Mouse (Mus musculus) kidney, postnatal 0 days (tissue): ENCODE measurements around the gene Clasp1. TPM values are rescaled to one million over a fixed set of nuclear protein-coding genes. Genes with fewer than 3 reads are reported as not detected.
A peak's percentile ranks its signal among the peaks of the same experiment; 100 is the strongest.

Experiments used
- ATAC-seq: fragments of 200-750 bp; cut with Nextera tagmentation; replicated peaks from 2 replicates; pipeline ENCODE4 v1.8.0; 2017; ENCODE audit warnings: low read depth, moderate number of reproducible peaks, moderate TSS enrichment, moderate library complexity; ENCODE audit not compliant: low FRiP score
- DNase-seq: peaks from one replicate; pipeline ENCODE4 v3.0.0-alpha.2; 2016; ENCODE audit warnings: low spot score
- H3K27ac ChIP-seq: fragments of 300-500 bp; sonication (generic); 2 replicates; pipeline ENCODE4 v1.5.1; 2014; ENCODE audit warnings: mild to moderate bottlenecking
- H3K27me3 ChIP-seq: fragments of 300-500 bp; sonication (generic); 2 replicates; pipeline ENCODE4 v1.6.1; 2014; ENCODE audit warnings: low read length, mixed read lengths; ENCODE audit not compliant: insufficient read depth
- H3K36me3 ChIP-seq: fragments of 300-500 bp; sonication (generic); 2 replicates; pipeline ENCODE4 v1.6.1; 2014; ENCODE audit warnings: low read length, mixed read lengths; ENCODE audit not compliant: insufficient read depth
- H3K4me1 ChIP-seq: fragments of 300-500 bp; sonication (generic); replicated peaks from 2 replicates; pipeline ENCODE4 v1.6.1; 2014; ENCODE audit warnings: antibody characterized with exemption, low read length, mixed read lengths; ENCODE audit not compliant: insufficient read depth
- H3K4me2 ChIP-seq: fragments of 300-500 bp; sonication (generic); 2 replicates; pipeline ENCODE4 v1.6.1; 2014; ENCODE audit warnings: mild to moderate bottlenecking, low read length, moderate library complexity, mixed read lengths
- H3K4me3 ChIP-seq: fragments of 300-500 bp; sonication (generic); replicated peaks from 2 replicates; pipeline ENCODE4 v1.5.1; 2014; ENCODE audit warnings: low read depth, low read length
- H3K9ac ChIP-seq: fragments of 300-500 bp; sonication (generic); 2 replicates; pipeline ENCODE4 v1.6.1; 2014; ENCODE audit warnings: low read depth, low read length
- H3K9me3 ChIP-seq: fragments of 300-500 bp; sonication (generic); replicated peaks from 2 replicates; pipeline ENCODE4 v1.6.1; 2016; ENCODE audit warnings: low read length, inconsistent platforms, mixed read lengths
- CTCF ChIP-seq: IDR thresholded peaks from 2 replicates; pipeline ENCODE4 v1.5.1; 2016; ENCODE audit warnings: antibody characterized with exemption, low read depth, mild to moderate bottlenecking, moderate library complexity
- WGBS: fragments of 180-500 bp; shearing (Covaris S2); extraction: QIAGEN DNeasy Blood & Tissue Kit; methylation state at CpG from one replicate; pipeline ENCODE4 v1.1.7; 2014; 5-methylcytosine and 5-hydroxymethylcytosine counted together
- polyA plus RNA-seq: library from polyadenylated mRNA; unstranded; fragments of >200 nt; fragmentation: Nextera tagmentation; extraction: Ambion mirVana; gene quantifications from 2 replicates; pipeline ENCODE4 v1.2.1, GENCODE M21; 2015

The Clasp1 gene
- polyA plus RNA-seq, 1 experiment from 2014 or later = 16.5 TPM

DNA sequence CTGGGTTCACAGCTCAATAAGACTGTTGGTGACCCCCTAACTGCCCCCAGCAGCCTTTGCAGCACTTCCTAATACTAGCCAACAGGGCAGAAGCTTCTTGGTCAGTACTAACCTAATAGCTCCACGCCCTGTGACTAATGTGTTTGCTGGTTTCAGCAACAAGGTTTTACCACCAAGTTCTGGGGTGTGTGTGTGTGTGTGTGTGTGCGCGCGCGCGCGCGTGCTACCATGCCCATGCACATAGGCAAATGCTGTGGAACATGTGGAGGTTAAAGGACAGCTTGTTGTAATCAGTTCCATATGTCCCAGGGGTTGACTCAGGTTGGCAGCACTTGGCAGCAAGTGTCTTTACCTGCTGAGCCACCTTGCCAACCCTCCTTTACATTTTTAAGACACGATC, 105.7 kb downstream of the Clasp1 start:
- Histone ChIP-seq H3K27me3 (no peaks in the 10 kb centered on the region), H3K4me1 (no peaks in the 10 kb centered on the region), H3K4me2 (no peak overlapping the region), H3K9me3 (no peaks in the 10 kb centered on the region), H3K36me3 (0 out of 2 replicates have a peak, but pooled peaks cover 6% of the 10 kb centered on the region), H3K27ac (no peak overlapping the region), H3K4me3 (no peak overlapping the region), H3K9ac (no peak overlapping the region)
- DNase-seq (no peak), ATAC-seq (no peak)
- no peak for TF ChIP-seq CTCF
- 99% methylated on average over 9 of the region's 9 CpGs for WGBS

DNA sequence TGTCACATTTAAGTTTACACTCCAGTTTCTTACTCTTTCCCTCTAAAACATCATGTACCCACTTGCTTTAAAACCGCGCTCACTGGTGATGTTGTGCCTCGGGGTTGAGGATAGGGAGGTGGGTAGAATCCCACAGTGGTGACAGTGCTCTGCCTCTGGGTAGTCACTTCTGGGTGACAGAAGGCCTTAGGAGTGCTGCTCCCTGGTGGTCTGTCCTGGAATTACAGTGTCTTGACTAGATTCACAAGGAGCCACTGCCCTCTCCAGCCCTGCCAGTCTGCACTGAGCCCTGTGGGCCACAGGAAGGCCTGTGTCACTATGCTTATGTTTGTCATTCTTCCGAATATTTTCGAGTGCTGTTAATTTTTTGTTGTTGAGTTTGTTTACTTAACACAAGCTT, 109.5 kb downstream of the Clasp1 start:
- Histone ChIP-seq H3K4me1 (no peaks in the 10 kb centered on the region), H3K9me3 (no peaks in the 10 kb centered on the region), H3K27me3 (no peaks in the 10 kb centered on the region), H3K9ac (no peak overlapping the region), H3K36me3 (peaks cover 27% of the 10 kb centered on the region), H3K4me3 (no peak overlapping the region), H3K27ac (no peak overlapping the region), H3K4me2 (no peak overlapping the region)
- TF ChIP-seq CTCF = peak; percentile 84
- DNase-seq = peak; percentile 77
- peak; percentile 80; the same call in 1 of the 2 replicates for ATAC-seq
- whole genome bisulfite sequencing = 76% methylated on average over 5 of the region's 5 CpGs

DNA sequence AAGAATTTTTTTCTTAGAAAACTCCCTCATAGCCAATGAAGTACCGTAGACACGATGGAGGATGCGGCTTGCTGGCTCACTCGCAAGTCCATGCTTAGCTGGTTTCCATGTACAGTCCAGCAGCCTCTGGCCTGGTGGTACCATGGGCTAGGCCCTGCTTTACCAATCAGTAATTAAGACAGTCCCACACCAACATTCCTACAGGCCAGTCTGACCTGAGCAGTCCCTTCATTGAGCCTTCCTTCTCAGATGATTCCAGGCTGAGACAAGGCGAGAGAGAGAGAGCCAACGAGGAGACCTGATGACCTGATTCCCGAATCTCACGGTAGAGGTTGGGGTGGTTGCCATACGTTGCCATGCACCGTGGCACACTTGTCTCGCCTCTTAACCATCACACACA, 111.7 kb downstream of the Clasp1 start:
- Histone ChIP-seq H3K4me3 (no peak overlapping the region), H3K4me2 (no peak overlapping the region), H3K36me3 (peaks cover 43% of the 10 kb centered on the region), H3K27me3 (no peaks in the 10 kb centered on the region), H3K9me3 (no peaks in the 10 kb centered on the region), H3K9ac (no peak overlapping the region), H3K27ac (no peak overlapping the region), H3K4me1 (no peaks in the 10 kb centered on the region)
- WGBS = 92% methylated on average over 11 of the region's 11 CpGs
- no peak for DNase-seq
- ATAC-seq = no peak
- no peak for TF ChIP-seq CTCF

GRCm38 (mm10) chr1:118501691-118502090, 112.8 kb downstream of the Clasp1 start:
- ATAC-seq = no peak
- Histone ChIP-seq H3K9ac (no peak overlapping the region), H3K36me3 (peaks cover 52% of the 10 kb centered on the region), H3K4me1 (no peaks in the 10 kb centered on the region), H3K27me3 (no peaks in the 10 kb centered on the region), H3K4me3 (no peak overlapping the region), H3K4me2 (no peak overlapping the region), H3K27ac (no peak overlapping the region), H3K9me3 (no peaks in the 10 kb centered on the region)
- no peak for DNase-seq
- WGBS = 65% methylated on average over 2 of the region's 2 CpGs
- no peak for TF ChIP-seq CTCF

DNA sequence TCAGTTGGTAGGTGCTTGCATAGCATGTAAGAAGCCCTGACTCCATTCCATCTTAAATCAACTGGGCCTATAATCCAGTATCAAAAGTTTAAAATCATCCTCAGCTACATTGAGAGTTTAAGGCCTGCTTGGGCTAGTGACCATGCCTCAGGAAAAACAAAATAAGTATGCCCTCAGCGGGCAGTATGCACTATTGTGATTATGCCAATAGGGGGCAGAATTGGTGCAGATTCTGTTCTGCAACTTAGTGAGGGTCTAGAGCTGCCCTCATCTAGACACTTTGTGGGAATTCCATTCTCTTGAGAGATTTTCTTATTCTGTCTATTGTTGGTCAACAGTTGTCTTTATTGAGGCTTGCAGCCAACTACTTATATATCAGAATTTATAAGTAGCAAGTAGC, 116.9 kb downstream of the Clasp1 start:
- no peak overlapping the region for H3K27ac ChIP-seq
- no peak overlapping the region for H3K4me3 ChIP-seq
- H3K9ac ChIP-seq = no peak overlapping the region
- H3K27me3 ChIP-seq = no peaks in the 10 kb centered on the region
- ATAC-seq (no peak), DNase-seq (no peak)
- no peaks in the 10 kb centered on the region for H3K4me1 ChIP-seq
- no peak overlapping the region for H3K4me2 ChIP-seq
- no peaks in the 10 kb centered on the region for H3K9me3 ChIP-seq
- TF ChIP-seq CTCF = peak; percentile 35; the same call in 1 of the 2 replicates
- 89% methylated on average over 1 of the region's 1 CpGs for WGBS
- H3K36me3 ChIP-seq = peaks cover 66% of the 10 kb centered on the region

DNA sequence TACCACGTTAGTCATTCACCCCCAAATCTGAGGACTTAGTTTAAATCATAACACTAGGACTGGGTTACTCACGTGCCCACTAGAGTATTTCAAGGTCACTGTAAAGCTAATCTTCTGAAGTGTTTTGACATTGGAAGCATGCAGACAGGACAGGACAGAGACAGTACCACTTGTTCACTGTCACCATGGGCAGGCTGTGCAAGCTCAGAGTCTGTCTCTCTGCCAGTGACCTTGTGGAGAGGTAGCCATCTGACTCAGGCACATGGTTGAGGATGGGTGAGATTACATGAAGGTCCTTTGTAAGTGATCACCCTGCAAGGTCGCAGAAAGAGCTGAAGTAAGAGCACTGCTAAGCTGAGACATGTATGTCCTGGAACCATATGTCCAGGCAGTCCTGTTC, 122.1 kb downstream of the Clasp1 start:
- H3K9me3 ChIP-seq = no peaks in the 10 kb centered on the region
- DNase-seq = no peak
- H3K4me2 ChIP-seq = no peak overlapping the region
- WGBS = 86% methylated on average over 3 of the region's 3 CpGs
- no peaks in the 10 kb centered on the region for H3K4me1 ChIP-seq
- H3K4me3 ChIP-seq = no peak overlapping the region
- no peak for ATAC-seq
- H3K9ac ChIP-seq = no peak overlapping the region
- H3K27ac ChIP-seq = no peak overlapping the region
- H3K36me3 ChIP-seq = peaks cover 72% of the 10 kb centered on the region
- TF ChIP-seq CTCF = no peak
- no peaks in the 10 kb centered on the region for H3K27me3 ChIP-seq
